Mouse (Mus musculus) thymus, postnatal 10 days (tissue): ENCODE data around the gene Fmnl1.

ENCODE experiments used
- DNase-seq, 2 experiments: peaks; one replicate each; pipeline ENCODE4 v3.0.0; 2021; ENCODE audit warnings: low spot score in 2 of 2

Gene Fmnl1

DNA sequence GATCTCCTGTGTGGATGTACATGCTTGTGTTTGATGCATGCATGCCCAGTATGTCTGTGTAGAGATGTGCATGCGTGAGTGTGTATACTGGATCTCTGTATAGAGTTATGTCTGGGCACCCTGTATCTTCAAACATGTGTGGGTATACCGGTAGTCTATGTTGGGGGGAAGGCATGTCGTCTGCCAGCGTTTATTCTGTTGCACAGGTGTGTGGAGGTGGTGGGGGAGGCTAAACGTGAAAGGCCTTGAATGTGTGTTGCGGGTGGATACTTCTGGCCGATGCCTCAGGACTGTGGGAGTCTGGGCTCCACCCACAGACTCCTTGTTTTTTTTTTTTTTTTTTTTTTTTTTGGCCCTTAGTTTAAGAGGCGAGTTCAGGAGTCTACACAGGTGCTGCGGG, 10.4 kb downstream of the Fmnl1 start:
- DNase-seq = no peak

DNA sequence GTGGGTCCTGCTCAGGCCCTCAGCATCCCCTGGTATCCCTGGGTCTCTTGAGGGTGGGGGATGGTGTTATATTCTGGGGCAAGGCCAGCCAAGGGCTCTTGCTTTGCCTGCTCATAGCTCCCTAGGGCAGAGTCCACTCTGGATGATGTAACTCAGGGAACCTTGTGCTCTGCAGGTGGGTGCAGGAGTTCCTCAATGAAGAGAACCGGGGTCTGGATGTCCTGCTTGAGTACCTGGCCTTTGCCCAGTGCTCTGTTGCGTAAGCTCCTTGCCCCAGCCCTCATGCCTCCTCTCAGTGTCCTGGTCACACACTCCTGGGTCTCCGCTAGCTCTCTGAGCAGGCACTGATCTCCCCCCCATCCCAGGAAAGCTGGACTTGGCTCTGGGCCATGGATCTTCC, 11.0 kb downstream of the Fmnl1 start:
- no peak for DNase-seq

DNA sequence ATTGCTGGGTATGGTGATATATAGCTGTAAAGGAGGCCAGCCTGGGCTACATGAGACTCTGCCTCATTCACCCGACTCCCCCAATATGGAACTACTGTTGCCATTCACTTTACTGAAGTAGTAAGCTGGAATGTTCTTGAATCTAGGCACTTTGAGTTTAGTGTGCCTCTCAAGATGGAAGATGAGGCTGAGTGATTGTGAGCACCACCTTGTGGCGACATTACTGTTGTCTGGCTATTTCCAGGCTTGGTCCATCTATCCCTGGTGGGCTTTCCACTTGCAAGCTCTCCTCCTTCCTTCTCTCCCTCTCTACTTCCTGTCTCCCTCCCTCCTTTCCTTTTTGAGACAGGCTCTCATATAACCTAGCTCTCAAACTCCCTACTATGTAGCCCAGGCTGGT, 14.0 kb downstream of the Fmnl1 start:
- DNase-seq = peak in 1 of 2 experiments; percentile 59

DNA sequence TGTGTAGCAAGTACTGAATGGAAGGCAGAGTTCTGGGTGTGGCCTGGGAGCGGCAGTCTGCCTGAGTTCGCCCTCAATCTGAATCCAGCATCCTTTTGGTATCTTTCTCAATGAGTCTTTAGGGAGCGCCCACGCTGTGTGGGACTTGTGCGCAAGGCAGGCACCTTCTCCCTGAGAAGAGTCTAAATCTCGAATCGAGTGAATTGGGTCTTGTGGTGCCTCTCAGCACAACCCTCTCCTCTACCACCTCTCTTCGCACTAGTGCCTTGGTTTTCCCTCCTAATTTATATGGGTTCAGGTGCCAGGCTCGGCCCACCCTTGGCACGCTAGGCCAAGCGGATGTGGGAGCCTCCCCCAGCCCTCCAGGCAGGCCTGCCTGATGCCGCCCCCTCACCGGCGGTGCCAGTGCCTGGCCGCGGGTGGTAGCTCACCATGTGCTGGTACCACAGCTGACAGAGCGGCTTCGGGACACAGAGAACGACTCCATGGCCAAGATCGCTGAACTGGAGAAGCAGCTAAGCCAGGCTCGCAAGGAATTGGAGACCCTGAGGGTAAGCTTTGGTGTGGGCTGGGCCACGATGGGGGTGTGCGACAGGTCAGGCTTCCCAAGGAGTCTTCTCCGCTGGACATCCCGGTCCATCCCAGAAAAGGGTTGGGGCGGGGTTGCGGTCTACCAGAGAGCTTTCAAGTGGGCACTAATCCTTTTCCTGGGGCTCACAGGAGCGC, 21.5 kb downstream of the Fmnl1 start:
- DNase-seq = no peak

DNA sequence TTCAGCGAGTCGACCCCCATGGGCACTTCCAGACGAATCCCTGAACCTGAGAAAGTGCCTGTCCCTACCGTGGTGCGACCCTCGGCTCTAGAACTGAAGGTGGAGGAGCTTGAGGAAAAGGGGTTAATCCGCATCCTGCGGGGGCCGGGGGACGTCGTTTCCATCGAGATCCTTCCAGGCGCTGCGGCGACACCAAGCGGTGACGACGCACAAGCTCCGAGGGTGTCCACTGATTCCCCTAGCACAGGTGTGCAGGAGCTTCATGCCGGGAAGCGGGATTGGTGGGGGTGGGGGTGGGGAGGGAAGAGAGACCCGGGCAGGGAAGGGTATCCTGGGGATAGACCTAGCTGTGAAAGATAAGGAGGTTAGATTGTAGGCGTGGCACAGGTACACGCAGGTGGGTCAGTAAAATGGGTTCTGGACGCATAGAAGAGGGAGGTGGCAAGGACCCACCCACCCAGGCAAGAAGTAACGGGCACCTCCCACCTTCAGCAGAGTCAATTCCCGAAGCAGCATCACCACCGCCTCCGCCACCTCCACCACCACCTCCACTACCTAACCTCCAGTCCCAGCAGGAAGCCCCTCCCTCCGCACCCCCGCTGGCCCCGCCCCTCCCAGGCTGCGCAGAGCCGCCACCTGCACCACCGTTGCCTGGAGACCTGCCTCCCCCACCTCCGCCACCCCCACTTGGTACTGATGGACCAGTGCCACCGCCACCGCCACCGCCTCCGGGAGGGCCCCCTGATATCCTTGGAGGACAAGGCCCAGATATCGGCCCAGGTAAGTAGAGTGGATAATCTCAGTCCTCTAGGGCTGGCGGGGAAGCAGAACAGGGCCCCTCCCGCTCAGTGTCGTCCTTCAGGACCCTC, 22.3 kb downstream of the Fmnl1 start:
- no peak for DNase-seq

DNA sequence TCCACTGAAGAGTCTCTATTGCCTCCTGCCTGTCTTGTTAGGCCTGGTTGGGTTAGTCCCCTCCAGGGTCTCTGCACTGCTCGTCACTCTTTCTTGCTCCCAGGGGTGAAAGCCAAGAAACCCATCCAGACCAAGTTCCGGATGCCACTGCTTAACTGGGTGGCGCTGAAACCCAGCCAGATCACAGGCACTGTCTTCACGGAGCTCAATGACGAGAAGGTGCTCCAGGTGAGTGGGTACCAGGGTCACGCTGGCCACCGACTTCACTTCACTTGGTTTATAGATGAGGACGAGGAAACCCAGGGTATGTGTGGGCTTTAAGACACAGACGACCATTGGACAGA, 22.9 kb downstream of the Fmnl1 start:
- DNase-seq = no peak

DNA sequence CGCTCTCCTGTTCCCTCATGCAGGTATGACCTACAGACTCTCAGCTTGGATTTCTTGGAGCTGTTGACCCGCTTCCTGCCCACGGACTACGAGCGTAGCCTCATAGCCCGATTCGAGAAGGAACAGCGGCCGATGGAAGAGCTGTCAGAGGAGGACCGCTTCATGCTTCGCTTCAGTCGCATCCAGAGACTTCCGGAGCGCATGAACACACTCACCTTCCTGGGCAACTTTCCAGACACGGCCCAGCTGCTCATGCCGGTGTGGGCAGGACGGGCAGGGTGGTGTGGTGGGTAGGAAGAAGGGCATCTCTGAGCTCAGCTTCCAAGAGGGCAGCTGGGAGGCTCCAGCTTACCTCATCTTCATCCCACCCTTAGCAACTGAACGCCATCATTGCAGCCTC, 24.3 kb downstream of the Fmnl1 start:
- no peak for DNase-seq

DNA sequence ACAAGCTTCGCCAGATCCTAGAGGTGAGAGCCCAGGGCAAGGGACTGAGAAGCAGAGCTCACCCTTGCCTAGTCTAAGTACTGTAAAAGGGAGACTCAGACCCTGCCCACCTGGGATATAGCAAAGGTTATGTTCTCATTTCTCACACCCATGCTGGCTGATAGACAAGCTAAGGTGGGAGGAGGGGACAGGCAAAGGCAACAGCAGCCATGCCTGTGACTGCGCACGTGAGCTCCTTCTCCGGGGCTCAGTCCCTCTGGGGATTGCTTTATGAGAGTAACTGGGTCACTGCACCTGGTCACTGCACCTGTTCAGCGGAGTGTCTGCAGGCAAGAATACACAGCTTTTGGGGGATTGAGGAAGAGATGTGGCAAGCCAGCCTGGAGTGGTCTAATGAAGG, 24.7 kb downstream of the Fmnl1 start:
- DNase-seq = no peak

DNA sequence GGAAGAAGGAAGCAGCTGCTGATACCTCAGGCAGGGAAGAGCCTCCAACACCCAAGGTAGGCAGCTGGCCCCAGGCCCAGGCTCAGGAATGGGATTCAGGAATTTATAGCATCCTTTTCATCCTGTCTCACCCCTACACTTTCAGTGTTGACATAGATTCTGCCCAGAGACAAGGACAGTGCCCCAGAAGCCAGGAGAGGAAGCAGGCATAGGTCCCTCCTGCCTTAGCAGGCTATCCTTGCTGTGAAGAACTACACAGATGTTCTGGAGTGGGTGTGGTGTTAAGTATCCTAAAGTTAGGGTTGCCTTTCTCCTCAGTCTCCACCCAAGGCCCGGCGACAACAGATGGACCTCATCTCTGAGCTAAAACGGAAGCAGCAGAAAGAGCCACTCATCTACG, 26.4 kb downstream of the Fmnl1 start:
- no peak for DNase-seq

DNA sequence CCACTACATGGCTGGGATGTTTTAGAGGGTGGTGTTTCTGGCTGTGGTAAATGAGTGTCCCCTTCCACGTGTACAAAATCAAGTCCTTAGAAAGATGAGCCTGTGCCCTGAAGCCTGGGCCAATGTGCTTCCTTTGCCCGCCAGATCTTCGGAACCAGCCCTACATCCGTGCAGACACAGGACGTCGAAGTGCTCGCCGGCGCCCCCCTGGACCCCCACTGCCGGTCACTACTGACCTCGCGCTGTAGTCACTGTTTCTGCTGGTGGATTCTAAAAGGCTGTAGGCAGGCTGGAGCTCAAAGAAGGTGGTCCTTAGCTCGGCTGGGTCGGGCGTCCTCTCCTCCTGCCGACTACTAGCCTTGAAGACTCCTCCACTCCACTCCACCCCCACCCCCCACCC, 27.4 kb downstream of the Fmnl1 start:
- no peak for DNase-seq

DNA sequence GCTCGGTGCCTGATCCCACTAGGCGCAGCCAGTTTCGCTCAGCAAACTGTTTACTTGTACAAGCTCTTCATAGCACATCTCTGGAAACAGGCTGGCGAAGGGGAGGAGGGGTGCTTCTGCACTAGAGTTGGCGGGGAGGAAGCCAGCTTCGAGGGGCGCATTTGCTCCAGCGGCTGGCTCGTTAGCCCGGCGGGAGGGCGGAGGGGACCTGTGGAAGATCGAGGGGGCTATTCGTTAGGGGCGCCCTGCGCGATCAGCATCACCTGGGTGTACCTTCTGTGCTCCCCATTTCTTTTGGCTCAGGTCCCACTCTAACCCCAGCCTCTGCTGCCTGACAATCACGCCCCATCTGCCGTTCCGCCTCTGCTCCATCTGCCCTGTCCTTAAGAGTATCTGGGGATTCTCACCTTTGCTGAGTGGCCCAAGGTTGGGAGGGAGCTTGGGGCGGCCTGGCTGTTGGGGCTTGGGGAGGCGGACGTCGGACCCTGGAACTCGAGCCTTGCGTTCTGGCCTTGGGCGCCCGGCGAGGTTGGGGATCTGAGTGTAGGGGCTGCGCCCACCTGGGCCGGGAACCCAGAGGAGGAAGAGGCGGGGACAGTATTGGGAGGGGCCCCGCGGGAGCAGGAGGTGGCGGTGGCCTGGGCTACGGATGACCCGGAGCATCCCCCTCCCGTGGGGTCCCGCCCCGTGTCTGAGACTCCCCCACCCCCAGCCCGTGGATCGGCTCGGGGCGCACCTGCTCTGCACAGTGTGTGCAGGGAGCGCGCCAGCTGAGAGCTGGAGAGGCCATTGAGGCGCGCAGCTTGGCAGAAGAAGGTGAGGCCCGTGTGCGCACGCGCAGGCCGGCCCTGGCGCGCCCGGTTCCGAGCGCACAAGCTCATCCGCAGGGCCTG, 28.2 kb downstream of the Fmnl1 start:
- DNase-seq = no peak

DNA sequence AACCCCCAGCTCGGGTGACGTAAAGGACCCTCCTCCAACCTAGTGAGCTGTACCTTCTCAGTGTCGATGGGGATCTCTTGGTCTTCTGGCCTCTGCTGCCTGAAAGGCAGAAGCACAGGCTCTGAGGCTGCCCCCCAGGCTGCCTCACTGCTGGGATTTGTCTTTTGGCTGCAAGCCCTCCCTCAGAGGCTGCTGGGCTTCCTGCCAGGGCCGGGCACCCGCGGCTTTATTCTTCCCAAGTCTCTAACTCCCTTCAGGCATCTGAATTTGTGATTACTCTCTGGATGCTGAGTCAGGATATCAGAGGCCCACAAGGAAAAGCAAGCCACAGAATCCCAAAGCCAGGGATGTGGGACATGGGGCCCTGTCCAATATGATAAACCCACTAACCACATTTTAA, 30.8 kb downstream of the Fmnl1 start:
- no peak for DNase-seq

DNA sequence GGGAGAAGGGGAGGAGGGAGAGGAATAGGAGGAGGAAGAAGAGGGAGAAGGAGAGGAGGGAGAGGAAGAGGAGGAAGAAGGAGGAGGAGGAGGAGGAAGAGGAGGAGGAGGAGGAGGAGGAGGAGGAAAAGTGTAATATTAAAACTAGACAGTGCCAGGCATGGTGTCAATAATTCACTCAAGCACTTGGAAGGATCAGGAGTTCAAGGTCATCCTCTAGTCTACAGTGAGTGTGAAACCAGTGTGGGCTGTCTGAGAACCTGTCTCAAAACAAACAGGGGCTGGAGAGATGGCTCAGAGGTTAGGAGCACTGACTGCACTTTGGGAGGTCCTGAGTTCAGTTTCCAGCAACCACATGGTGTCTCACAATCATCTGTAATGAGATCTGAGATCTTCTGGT, 31.5 kb downstream of the Fmnl1 start:
- no peak for DNase-seq

DNA sequence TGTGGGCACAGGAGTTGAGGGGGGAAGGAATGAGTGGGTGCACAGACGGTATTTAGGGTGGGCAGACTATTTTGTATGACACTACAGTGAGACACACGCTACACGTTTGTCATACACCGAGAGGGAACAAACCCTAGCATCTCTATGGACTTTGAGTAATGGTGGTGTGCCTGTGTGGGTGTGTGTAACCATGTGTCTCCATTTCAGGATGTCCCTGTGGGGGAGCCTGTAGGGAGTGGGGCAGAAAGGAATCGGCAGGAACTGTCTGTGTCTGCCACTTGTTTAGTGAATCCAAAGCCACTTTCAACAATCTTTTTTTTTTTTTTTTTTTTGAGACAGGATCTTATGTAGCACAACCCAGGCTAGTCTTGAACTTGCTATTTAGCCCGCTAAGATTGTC, 35.3 kb downstream of the Fmnl1 start:
- no peak for DNase-seq

DNA sequence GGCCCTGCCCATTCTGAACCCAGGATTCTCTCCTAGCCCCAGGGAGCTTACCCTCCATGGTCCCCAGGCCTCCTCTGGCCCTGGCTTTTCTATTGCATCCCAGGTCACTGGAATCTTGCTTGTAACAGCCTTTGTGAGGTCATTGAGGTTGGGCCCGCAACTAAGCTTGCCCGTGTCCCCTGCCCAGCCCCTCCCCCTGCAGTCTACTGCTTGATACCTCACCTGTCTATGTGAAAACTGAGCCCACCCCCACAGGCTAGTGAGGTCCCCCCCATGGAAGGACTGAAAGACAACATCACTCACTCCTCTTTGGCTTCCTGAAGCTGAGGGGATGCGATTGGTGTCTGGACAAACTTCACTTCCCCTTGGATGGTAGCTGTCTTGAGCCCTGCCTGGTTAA, 37.6 kb downstream of the Fmnl1 start, which contains the start of gene 1700023F06Rik:
Gene 1700023F06Rik (minus strand): TSS at position 101 of the 400 bp plus-strand sequence.
- DNase-seq = no peak

DNA sequence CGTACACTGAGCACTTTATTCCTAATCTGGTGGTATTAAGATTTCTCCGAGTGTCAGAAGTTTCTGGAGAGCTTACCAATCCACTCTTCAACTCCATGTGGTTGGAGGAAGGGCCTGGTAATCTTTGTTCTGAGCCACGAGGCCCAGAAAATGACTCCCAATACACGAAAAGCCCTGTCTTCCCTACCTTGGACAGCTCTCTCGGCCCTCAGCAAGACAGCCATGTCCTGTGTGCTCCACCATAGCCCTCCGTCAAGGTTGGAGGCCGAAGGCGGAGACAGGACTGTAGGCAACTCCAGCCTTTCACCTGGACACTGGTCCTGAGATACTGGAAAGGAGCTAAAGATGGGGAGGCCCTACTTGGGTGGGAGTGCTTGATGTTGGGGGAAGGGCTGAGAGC, 39.4 kb downstream of the Fmnl1 start:
- DNase-seq = no peak

DNA sequence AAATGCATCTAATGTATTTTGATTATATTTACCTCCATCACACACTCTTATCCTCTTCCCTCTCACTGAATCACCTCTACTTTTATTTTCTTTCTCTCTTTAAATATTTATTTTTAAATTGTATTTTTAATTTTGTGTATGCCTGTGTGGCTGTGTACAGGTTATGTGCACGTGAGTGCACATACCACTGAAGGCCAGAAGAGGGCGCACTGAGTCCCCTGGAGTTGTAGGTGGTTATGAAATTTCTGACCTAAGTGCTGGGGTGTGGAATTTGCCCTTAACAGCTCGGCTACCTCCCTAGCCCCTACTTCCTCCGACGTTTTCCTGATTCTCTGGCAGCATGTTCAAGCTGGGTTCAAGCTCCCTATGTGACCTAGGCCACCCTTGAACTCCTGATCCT, 42.8 kb downstream of the Fmnl1 start:
- no peak for DNase-seq

DNA sequence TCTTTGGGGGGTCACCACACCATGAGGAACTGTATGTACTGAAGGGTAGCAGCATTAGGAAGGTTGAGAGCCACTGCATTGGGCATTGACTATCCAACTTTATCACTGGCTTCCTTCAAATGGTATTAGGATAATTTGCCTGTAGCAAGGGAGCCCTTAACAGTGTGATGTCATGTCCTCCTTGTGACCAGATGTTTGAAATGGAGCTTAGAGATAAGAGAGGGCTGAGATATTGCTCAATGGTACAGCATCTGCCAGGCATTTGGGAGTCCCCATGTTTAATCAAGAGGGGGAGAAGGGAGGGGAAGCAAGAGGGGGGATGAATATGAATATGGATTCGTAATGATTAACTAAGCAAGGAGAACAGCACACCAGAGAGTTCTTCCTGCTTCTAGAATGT, 44.4 kb downstream of the Fmnl1 start:
- DNase-seq = no peak

DNA sequence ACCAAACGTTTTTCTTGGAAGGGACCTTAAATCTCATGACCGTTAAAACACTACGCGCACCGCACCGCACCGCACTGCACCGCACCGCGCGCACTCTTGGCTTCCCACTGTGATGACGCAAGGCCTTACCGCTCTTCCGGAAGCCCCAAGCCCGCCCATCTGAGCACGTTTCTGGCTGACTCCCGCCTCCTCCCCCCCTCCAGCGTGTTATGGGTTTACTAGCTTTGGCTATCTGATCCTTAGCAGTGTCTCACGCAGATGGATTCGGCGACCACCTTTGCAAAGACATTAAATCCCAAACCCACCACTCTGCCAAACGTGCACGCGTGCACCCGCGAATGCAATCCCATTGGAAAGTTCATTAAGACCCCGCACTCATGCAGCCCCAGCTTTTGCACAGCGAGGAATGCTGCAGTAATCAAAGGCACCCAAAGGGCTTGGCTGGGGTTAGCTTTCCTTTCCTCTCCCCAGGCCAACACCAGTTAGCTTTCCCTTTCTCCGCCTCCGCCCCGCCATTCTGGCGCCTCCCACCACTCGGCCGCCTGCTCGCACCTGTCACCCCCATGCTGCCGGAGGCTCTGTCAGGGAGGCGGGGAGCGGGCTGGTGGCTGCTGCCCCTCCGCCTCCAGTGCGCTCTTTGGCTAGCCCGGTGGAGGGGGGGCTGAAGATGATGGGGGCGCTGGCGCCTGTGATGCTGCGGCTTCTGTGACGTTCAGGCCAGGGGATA, 47.0 kb downstream of the Fmnl1 start, which contains the start of gene Spata32:
Gene Spata32 (minus strand): TSS at position 643 of the 727 bp plus-strand sequence.
- peak; percentile 78 for DNase-seq

DNA sequence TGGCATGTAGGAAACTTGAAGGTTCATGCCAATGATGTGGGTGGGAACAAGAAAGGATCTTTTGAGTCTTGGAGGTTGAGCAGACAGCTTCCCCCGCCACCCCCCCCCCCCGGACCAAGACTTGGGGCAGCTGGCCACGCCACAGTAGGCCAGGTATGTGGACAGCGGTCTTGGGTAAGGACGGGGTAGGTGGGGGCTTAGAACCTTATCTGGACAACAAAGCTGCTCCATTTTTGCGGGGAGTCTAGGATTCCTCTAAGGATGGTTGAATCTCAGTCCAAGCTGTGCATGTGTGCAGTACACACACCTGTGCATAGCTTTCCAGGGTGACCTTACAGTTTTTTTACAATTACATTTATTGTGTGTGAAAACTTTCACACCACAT, 47.6 kb downstream of the Fmnl1 start:
- DNase-seq = no peak

DNA sequence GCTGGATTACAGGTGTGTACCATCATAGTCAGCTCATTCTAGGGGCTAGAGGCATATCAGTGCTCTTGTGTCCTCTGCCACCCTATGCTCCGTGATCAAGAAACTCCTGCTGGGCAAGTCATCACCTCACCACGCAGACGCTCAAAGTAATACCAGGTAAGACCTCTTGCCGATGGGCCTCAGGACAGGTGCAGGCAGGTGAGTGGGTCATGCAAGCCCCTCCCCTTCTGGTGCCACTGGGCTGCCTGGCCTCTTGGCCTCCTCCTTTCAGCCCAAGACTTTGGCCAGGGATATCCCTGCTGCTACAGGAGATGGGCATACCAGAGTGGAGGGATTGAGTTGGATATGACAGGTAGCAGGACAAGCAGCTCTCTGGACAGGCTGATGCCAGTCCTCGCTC, 48.4 kb downstream of the Fmnl1 start:
- no peak for DNase-seq

DNA sequence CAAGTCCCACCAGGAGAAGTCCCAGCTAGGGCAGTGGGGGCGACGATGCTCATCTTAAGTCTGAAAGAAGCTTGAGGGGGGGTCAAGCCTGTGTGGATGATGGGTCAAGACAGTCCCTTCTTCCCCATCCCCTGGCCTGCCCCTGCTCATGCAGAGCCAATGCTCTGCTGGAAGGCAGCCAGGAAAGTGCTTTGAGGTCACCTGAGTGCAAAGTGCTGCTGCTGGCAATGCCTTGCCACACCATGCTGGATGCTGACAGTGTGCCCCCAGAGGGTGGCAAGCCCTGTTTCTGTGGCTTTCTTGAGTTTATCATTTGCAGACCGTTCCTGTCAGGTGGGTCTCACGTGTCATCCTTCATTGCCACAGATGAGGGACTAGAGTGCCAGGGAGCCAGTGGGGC, 49.1 kb downstream of the Fmnl1 start:
- no peak for DNase-seq
